Mouse (Mus musculus): ENCODE results near the gene Bcorl1. TPM values are rescaled to one million over a fixed set of nuclear protein-coding genes. Genes with fewer than 3 reads are reported as not detected.

The Bcorl1 gene
- polyA plus RNA-seq, 1 experiment from 2014 or later: 8.1 TPM

DNA sequence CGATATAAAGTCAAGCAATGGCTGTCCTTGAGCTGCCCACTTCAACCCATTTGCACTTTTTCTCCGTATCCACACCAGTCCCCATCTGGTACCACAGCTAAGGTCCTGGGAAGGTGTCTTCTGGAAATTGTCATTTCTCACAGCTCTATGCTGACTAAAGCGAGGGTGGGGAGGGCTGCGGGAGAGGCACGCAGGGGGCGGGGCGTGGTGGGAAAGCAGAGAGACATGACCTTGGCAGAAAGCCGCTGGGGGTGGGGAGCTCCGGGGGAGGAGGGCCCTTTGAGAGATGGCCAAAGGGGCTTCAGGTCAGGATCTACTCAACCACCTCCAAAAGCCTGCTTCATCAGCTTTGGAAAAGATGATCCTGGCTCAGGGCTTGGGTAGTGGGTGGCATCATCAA is 113.9 kb downstream of the Bcorl1 start:
- 29% methylated on average over 9 of the region's 9 CpGs for WGBS
- H3K4me1 ChIP-seq (replicated peaks; ENCODE audit: control insufficient read depth, insufficient read depth, low read length): no peaks in the 10 kb centered on the region
- H3K27ac ChIP-seq (ENCODE audit: low read depth, low read length): no peak overlapping the region
- ATAC-seq (replicated peaks; ENCODE audit: low FRiP score) (no peak), DNase-seq (ENCODE audit: low spot score) (no peak)
- no peaks in the 10 kb centered on the region for H3K36me3 ChIP-seq (ENCODE audit: control insufficient read depth, insufficient read depth, low read length)
- H3K9ac ChIP-seq (ENCODE audit: low read length): no peak overlapping the region
- peaks cover 21% of the 10 kb centered on the region for H3K27me3 ChIP-seq (ENCODE audit: control insufficient read depth, insufficient read depth, low read length)
- H3K9me3 ChIP-seq (ENCODE audit: control insufficient read depth, low read length): no peaks in the 10 kb centered on the region
- H3K4me2 ChIP-seq (ENCODE audit: low read depth, low read length, severe bottlenecking): no peak overlapping the region
- no peak overlapping the region for H3K4me3 ChIP-seq (ENCODE audit: low read depth, low read length)

- no peaks in the 10 kb centered on the region for H3K9me3 ChIP-seq (ENCODE audit: control insufficient read depth, low read length)
- H3K9ac ChIP-seq (ENCODE audit: low read length): no peak overlapping the region
- no peak overlapping the region for H3K4me3 ChIP-seq (ENCODE audit: low read depth, low read length)
- peaks cover 18% of the 10 kb centered on the region for H3K27me3 ChIP-seq (ENCODE audit: control insufficient read depth, insufficient read depth, low read length)
- H3K4me2 ChIP-seq (ENCODE audit: low read depth, low read length, severe bottlenecking): no peak overlapping the region
- no peaks in the 10 kb centered on the region for H3K36me3 ChIP-seq (ENCODE audit: control insufficient read depth, insufficient read depth, low read length)
- no peak for ATAC-seq (replicated peaks; ENCODE audit: low FRiP score)
- H3K4me1 ChIP-seq (replicated peaks; ENCODE audit: control insufficient read depth, insufficient read depth, low read length): no peaks in the 10 kb centered on the region
- H3K27ac ChIP-seq (ENCODE audit: low read depth, low read length): no peak overlapping the region
- no peak for DNase-seq (ENCODE audit: low spot score)
- WGBS: 63% methylated on average over 6 of the region's 6 CpGs
Measured at GRCm38 (mm10) chrX:48456956-48457355, 115.8 kb downstream of the Bcorl1 start.

Other genes starting within 250 kb of the Bcorl1 start
- gene Xpnpep2, start 232.6 kb upstream of the Bcorl1 start, polyA plus RNA-seq (2014; fragmentation: Nextera tagmentation; extraction: Ambion mirVana): 1.5 and 2.2 TPM in 2 replicates
- gene Sash3, start 194.9 kb upstream of the Bcorl1 start, polyA plus RNA-seq (2014; fragmentation: Nextera tagmentation; extraction: Ambion mirVana): 0.67 and 0.80 TPM in 2 replicates
- 4.0 and 4.2 TPM in 2 replicates for gene Zdhhc9, start 132.5 kb upstream of the Bcorl1 start, polyA plus RNA-seq (2014; fragmentation: Nextera tagmentation; extraction: Ambion mirVana)
- gene Utp14a, start 84.5 kb upstream of the Bcorl1 start, polyA plus RNA-seq (2014; fragmentation: Nextera tagmentation; extraction: Ambion mirVana): 25.7 and 25.9 TPM in 2 replicates
- 2.7 and 3.2 TPM in 2 replicates for gene Elf4, start 121.8 kb downstream of the Bcorl1 start, polyA plus RNA-seq (2014; fragmentation: Nextera tagmentation; extraction: Ambion mirVana)
- gene Aifm1, start 172.2 kb downstream of the Bcorl1 start, polyA plus RNA-seq (2014; fragmentation: Nextera tagmentation; extraction: Ambion mirVana): 80.7 and 83.6 TPM in 2 replicates
- gene Rab33a, start 177.9 kb downstream of the Bcorl1 start, polyA plus RNA-seq (2014; fragmentation: Nextera tagmentation; extraction: Ambion mirVana): 22.4 and 22.9 TPM in 2 replicates

All from forebrain, embryonic 11.5 days (tissue).